Mouse (Mus musculus): Measurements from ENCODE around the gene Hspb7. TPM values are rescaled to one million over a fixed set of nuclear protein-coding genes. Genes with fewer than 3 reads are reported as not detected.

The Hspb7 gene
- polyA plus RNA-seq (2014; fragmentation: Illumina TruSeq; extraction: RNeasy Lipid Tissue Mini Kit (QIAGEN cat#74804); ENCODE audit: insufficient read depth, low read depth, low replicate concordance) = 11.0 TPM

DNA sequence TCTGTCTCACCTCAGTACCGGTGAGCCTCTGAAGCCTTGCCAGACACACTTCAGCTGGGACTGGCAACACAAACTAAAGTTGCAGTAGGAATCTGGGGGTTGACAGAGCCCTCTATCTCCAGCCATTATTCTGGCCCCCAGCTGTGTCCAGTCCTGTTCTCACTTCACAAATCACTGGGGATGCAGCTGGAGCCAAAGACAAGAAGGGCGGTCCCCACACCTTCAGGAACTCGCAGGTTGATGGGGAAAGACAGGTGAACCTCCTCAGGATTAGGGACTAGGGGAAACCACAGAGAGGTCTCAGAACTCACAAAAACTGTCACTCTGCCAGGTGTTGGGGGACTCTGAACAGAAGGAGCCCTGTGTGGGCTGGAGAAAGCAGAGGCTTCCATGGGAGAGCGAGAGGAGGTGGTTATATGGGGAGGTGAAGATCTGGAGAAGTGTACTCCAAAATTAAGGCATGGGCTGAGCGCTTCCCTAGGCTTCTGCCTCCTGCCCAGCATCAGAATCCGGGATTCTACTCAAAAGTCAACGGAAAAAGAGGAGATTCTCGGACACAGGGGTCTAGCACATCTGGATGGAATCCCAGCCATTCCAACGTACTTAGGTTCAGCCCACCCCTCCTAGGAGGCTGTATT is at the start of gene Hspb7:
TSS of gene Hspb7 (plus strand) at position 588 of the 638 bp plus-strand sequence.

GRCm38 (mm10) chr4:141398545-141398944 is 22.0 kb upstream of the Hspb7 start, which contains the start of gene Clcnka:
Gene Clcnka, minus strand, starts transcription at chr4:141398724.

DNA sequence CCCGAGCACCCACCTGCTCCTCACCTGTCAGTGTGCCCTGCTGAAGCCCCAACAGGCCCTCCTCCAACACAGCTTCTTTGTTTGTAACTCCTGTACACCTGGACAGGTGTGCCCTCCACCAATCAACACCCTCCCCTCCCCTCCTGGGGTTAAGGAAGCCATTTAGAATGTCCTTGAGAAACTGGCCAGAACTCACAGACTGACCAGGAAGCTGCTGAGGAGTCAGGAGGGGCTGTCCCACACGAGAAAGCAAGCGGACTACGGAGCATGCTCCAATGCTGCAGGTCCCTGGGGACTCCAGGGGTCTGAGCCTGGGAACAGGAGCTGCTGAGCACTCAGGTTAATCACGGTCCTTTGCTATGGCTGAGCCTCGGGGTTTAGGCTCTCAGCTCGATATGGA is 4.7 kb upstream of the Hspb7 start, which contains the start of gene Clcnkb:
TSS of gene Clcnkb (minus strand) at position 91 of the 400 bp plus-strand sequence.

GRCm38 (mm10) chr4:141435974-141436373 is 15.4 kb downstream of the Hspb7 start, which contains the start of gene Srarp:
Gene Srarp, minus strand, starts transcription at chr4:141436105.

GRCm38 (mm10) chr4:141444451-141445327 is 24.1 kb downstream of the Hspb7 start, which contains the start of gene Zbtb17:
Gene Zbtb17, plus strand, starts transcription at chr4:141444654.

Other genes with a start within 250 kb of the Hspb7 start
- 0.23 TPM for gene Rsg1, start 206.8 kb upstream of the Hspb7 start, polyA plus RNA-seq (2014; fragmentation: Illumina TruSeq; extraction: RNeasy Lipid Tissue Mini Kit (QIAGEN cat#74804); ENCODE audit: insufficient read depth, low read depth, low replicate concordance)
- gene Arhgef19, start 181.3 kb upstream of the Hspb7 start, polyA plus RNA-seq (2014; fragmentation: Illumina TruSeq; extraction: RNeasy Lipid Tissue Mini Kit (QIAGEN cat#74804); ENCODE audit: insufficient read depth, low read depth, low replicate concordance) = 5.1 TPM
- gene Epha2, start 119.5 kb upstream of the Hspb7 start, polyA plus RNA-seq (2014; fragmentation: Illumina TruSeq; extraction: RNeasy Lipid Tissue Mini Kit (QIAGEN cat#74804); ENCODE audit: insufficient read depth, low read depth, low replicate concordance) = 17.4 TPM
- gene Fam131c, start 52.6 kb upstream of the Hspb7 start, polyA plus RNA-seq (2014; fragmentation: Illumina TruSeq; extraction: RNeasy Lipid Tissue Mini Kit (QIAGEN cat#74804); ENCODE audit: insufficient read depth, low read depth, low replicate concordance) = 0.87 TPM
- not detected for gene Clcnka, start 22.1 kb upstream of the Hspb7 start, polyA plus RNA-seq (2014; fragmentation: Illumina TruSeq; extraction: RNeasy Lipid Tissue Mini Kit (QIAGEN cat#74804); ENCODE audit: insufficient read depth, low read depth, low replicate concordance)
- not detected for gene Clcnkb, start 4.8 kb upstream of the Hspb7 start, polyA plus RNA-seq (2014; fragmentation: Illumina TruSeq; extraction: RNeasy Lipid Tissue Mini Kit (QIAGEN cat#74804); ENCODE audit: insufficient read depth, low read depth, low replicate concordance)
- not detected for gene Srarp, start 15.3 kb downstream of the Hspb7 start, polyA plus RNA-seq (2014; fragmentation: Illumina TruSeq; extraction: RNeasy Lipid Tissue Mini Kit (QIAGEN cat#74804); ENCODE audit: insufficient read depth, low read depth, low replicate concordance)
- gene Zbtb17, start 23.9 kb downstream of the Hspb7 start, polyA plus RNA-seq (2014; fragmentation: Illumina TruSeq; extraction: RNeasy Lipid Tissue Mini Kit (QIAGEN cat#74804); ENCODE audit: insufficient read depth, low read depth, low replicate concordance) = 12.2 TPM
- 2.8 TPM for gene Spen, start 117.8 kb downstream of the Hspb7 start, polyA plus RNA-seq (2014; fragmentation: Illumina TruSeq; extraction: RNeasy Lipid Tissue Mini Kit (QIAGEN cat#74804); ENCODE audit: insufficient read depth, low read depth, low replicate concordance)
- gene Fblim1, start 185.3 kb downstream of the Hspb7 start, polyA plus RNA-seq (2014; fragmentation: Illumina TruSeq; extraction: RNeasy Lipid Tissue Mini Kit (QIAGEN cat#74804); ENCODE audit: insufficient read depth, low read depth, low replicate concordance) = 19.7 TPM
- 1.9 TPM for gene Tmem82, start 197.9 kb downstream of the Hspb7 start, polyA plus RNA-seq (2014; fragmentation: Illumina TruSeq; extraction: RNeasy Lipid Tissue Mini Kit (QIAGEN cat#74804); ENCODE audit: insufficient read depth, low read depth, low replicate concordance)
- gene Slc25a34, start 203.0 kb downstream of the Hspb7 start, polyA plus RNA-seq (2014; fragmentation: Illumina TruSeq; extraction: RNeasy Lipid Tissue Mini Kit (QIAGEN cat#74804); ENCODE audit: insufficient read depth, low read depth, low replicate concordance) = 2.5 TPM
- 10.9 TPM for gene Plekhm2, start 244.1 kb downstream of the Hspb7 start, polyA plus RNA-seq (2014; fragmentation: Illumina TruSeq; extraction: RNeasy Lipid Tissue Mini Kit (QIAGEN cat#74804); ENCODE audit: insufficient read depth, low read depth, low replicate concordance)

All from lung, adult 10 weeks (tissue).